Mouse (Mus musculus) kidney, embryonic 16.5 days (tissue): ENCODE measurements around the gene Frat1. TPM values are rescaled to one million over a fixed set of nuclear protein-coding genes. Genes with fewer than 3 reads are reported as not detected.
"Not testable (repeated sequence)": the region's sequence is repeated elsewhere in the genome, so short reads cannot be mapped to it uniquely, and the experiment has no call there.

Experiments used
- ATAC-seq: fragments of 200-750 bp; cut with Nextera tagmentation; 2 replicates; pipeline ENCODE4 v1.8.0; 2017; ENCODE audit warnings: moderate TSS enrichment; ENCODE audit not compliant: low FRiP score, low TSS enrichment
- H3K27ac ChIP-seq: fragments of 300-500 bp; sonication (generic); 2 replicates; pipeline ENCODE4 v1.5.1; 2014; ENCODE audit warnings: low read length
- H3K27me3 ChIP-seq: fragments of 300-500 bp; sonication (generic); 2 replicates; pipeline ENCODE4 v1.6.1; 2014; ENCODE audit warnings: low read length, control low read depth, mixed read lengths; ENCODE audit not compliant: insufficient read depth
- H3K36me3 ChIP-seq: fragments of 300-500 bp; sonication (generic); 2 replicates; pipeline ENCODE4 v1.6.1; 2014; ENCODE audit warnings: low read length, control low read depth, mixed read lengths; ENCODE audit not compliant: insufficient read depth
- H3K4me1 ChIP-seq: fragments of 300-500 bp; sonication (generic); 2 replicates; pipeline ENCODE4 v1.6.1; 2014; ENCODE audit warnings: low read length, control low read depth, mixed read lengths; ENCODE audit not compliant: insufficient read depth
- H3K4me2 ChIP-seq: fragments of 300-500 bp; sonication (generic); replicated peaks from 2 replicates; pipeline ENCODE4 v1.6.1; 2014; ENCODE audit warnings: low read depth, low read length
- H3K4me3 ChIP-seq: fragments of 300-500 bp; sonication (generic); 2 replicates; pipeline ENCODE4 v1.5.1; 2014; ENCODE audit warnings: mild to moderate bottlenecking, low read length
- H3K9ac ChIP-seq: fragments of 300-500 bp; sonication (generic); replicated peaks from 2 replicates; pipeline ENCODE4 v1.6.1; 2014; ENCODE audit warnings: low read length
- H3K9me3 ChIP-seq: fragments of 300-500 bp; sonication (generic); 2 replicates; pipeline ENCODE4 v1.6.1; 2016; ENCODE audit warnings: low read length, control low read depth
- WGBS: fragments of 180-500 bp; shearing (Covaris S2); extraction: QIAGEN DNeasy Blood & Tissue Kit; methylation state at CpG from one replicate; pipeline ENCODE4 v1.1.7; 2014; 5-methylcytosine and 5-hydroxymethylcytosine counted together
- polyA plus RNA-seq: library from polyadenylated mRNA; unstranded; fragments of >200 nt; fragmentation: Nextera tagmentation; extraction: Ambion mirVana; gene quantifications from 2 replicates; pipeline ENCODE4 v1.2.1, GENCODE M21; 2015

The Frat1 gene
- polyA plus RNA-seq, 1 experiment from 2014 or later = 6.2 TPM

GRCm38 (mm10) chr19:41847992-41848851 lies 18.5 kb downstream of the Frat1 start, which contains the start of gene Frat2:
TSS of gene Frat2 (minus strand) at chr19:41848132.
- ATAC-seq = peak; percentile 96

GRCm38 (mm10) chr19:41850021-41850718 lies 20.4 kb downstream of the Frat1 start:
- 21% methylated on average over 6 of the region's 6 CpGs for WGBS
- Histone ChIP-seq H3K4me2 (0 out of 2 replicates have a peak overlapping the region, but pooled peaks have one; percentile 28), H3K27ac (peak overlapping the region; percentile 92)

More at GRCm38 (mm10) chr19:41847992-41848851, 18.5 kb downstream of the Frat1 start, which contains the start of gene Frat2:
- H3K27me3 ChIP-seq = no peaks in the 10 kb centered on the region
- peak within 1 kb of the TSS; percentile 80 for H3K9ac ChIP-seq
- peaks cover 29% of the 10 kb centered on the region for H3K4me1 ChIP-seq
- no peaks in the 10 kb centered on the region for H3K9me3 ChIP-seq
- peak within 1 kb of the TSS; percentile 97 for H3K4me2 ChIP-seq
- under 1% methylated on average over 68 of the region's 72 CpGs for WGBS
- no peaks in the 10 kb centered on the region for H3K36me3 ChIP-seq
- H3K27ac ChIP-seq = peak within 1 kb of the TSS; percentile 94
- H3K4me3 ChIP-seq = peak within 1 kb of the TSS; percentile 74

GRCm38 (mm10) chr19:41850719-41851543 lies 21.2 kb downstream of the Frat1 start:
- Histone ChIP-seq H3K36me3 (no peaks in the 10 kb centered on the region), H3K4me1 (peaks cover 28% of the 10 kb centered on the region), H3K27ac (peak overlapping the region; percentile 92), H3K9ac (peak overlapping the region; percentile 46), H3K4me3 (no peak overlapping the region), H3K9me3 (no peaks in the 10 kb centered on the region), H3K4me2 (peak overlapping the region; percentile 28), H3K27me3 (no peaks in the 10 kb centered on the region)
- no peak for ATAC-seq
- WGBS = 15% methylated on average over 14 of the region's 14 CpGs

More at GRCm38 (mm10) chr19:41850021-41850718, 20.4 kb downstream of the Frat1 start:
- Histone ChIP-seq H3K9ac (peak overlapping the region; percentile 46; the same call in 1 of the 2 replicates), H3K36me3 (no peaks in the 10 kb centered on the region), H3K9me3 (no peaks in the 10 kb centered on the region), H3K27me3 (no peaks in the 10 kb centered on the region), H3K4me3 (no peak overlapping the region), H3K4me1 (peaks cover 29% of the 10 kb centered on the region)
- ATAC-seq = no peak

- Histone ChIP-seq H3K4me2 (no peak overlapping the region), H3K4me1 (peaks cover 19% of the 10 kb centered on the region), H3K9me3 (no peaks in the 10 kb centered on the region), H3K9ac (no peak overlapping the region), H3K4me3 (no peak overlapping the region), H3K27ac (no peak overlapping the region), H3K36me3 (no peaks in the 10 kb centered on the region), H3K27me3 (no peaks in the 10 kb centered on the region)
- no peak for ATAC-seq
- 75% methylated on average over 4 of the region's 4 CpGs for WGBS
Observed at GRCm38 (mm10) chr19:41852423-41852822, 22.7 kb downstream of the Frat1 start.

- Histone ChIP-seq H3K9ac (no peak overlapping the region), H3K36me3 (no peaks in the 10 kb centered on the region), H3K27ac (no peak overlapping the region), H3K4me1 (no peaks in the 10 kb centered on the region), H3K27me3 (no peaks in the 10 kb centered on the region), H3K4me3 (no peak overlapping the region), H3K4me2 (no peak overlapping the region), H3K9me3 (no peaks in the 10 kb centered on the region)
- WGBS = 74% methylated on average over 5 of the region's 5 CpGs
- no peak for ATAC-seq
Observed at GRCm38 (mm10) chr19:41857086-41857762, 27.5 kb downstream of the Frat1 start.

GRCm38 (mm10) chr19:41857816-41858310 lies 28.1 kb downstream of the Frat1 start:
- H3K36me3 ChIP-seq = 0 out of 2 replicates have a peak, but pooled peaks cover 2% of the 10 kb centered on the region
- H3K27me3 ChIP-seq = no peaks in the 10 kb centered on the region
- ATAC-seq = no peak
- no peaks in the 10 kb centered on the region for H3K9me3 ChIP-seq
- 67% methylated on average over 3 of the region's 3 CpGs for WGBS
- H3K27ac ChIP-seq = no peak overlapping the region; the same call in 1 of the 2 replicates
- H3K4me1 ChIP-seq = no peaks in the 10 kb centered on the region
- H3K4me2 ChIP-seq = no peak overlapping the region
- no peak overlapping the region for H3K9ac ChIP-seq
- no peak overlapping the region for H3K4me3 ChIP-seq

GRCm38 (mm10) chr19:41866707-41867106 lies 36.9 kb downstream of the Frat1 start:
- 92% methylated on average over 8 of the region's 8 CpGs for WGBS
- peaks cover 30% of the 10 kb centered on the region for H3K36me3 ChIP-seq

GRCm38 (mm10) chr19:41869296-41869695 lies 39.5 kb downstream of the Frat1 start:
- Histone ChIP-seq H3K27me3 (no peaks in the 10 kb centered on the region), H3K4me1 (no peaks in the 10 kb centered on the region), H3K4me3 (no peak overlapping the region), H3K9ac (no peak overlapping the region), H3K9me3 (no peaks in the 10 kb centered on the region), H3K27ac (no peak overlapping the region), H3K4me2 (no peak overlapping the region), H3K36me3 (peaks cover 35% of the 10 kb centered on the region)
- ATAC-seq = no peak
- WGBS = 94% methylated on average over 5 of the region's 5 CpGs

More at GRCm38 (mm10) chr19:41866707-41867106, 36.9 kb downstream of the Frat1 start:
- H3K27ac ChIP-seq = no peak overlapping the region
- no peak overlapping the region for H3K4me2 ChIP-seq
- H3K9ac ChIP-seq = no peak overlapping the region
- no peaks in the 10 kb centered on the region for H3K9me3 ChIP-seq
- H3K4me1 ChIP-seq = no peaks in the 10 kb centered on the region
- no peaks in the 10 kb centered on the region for H3K27me3 ChIP-seq
- H3K4me3 ChIP-seq = no peak overlapping the region
- no peak for ATAC-seq

GRCm38 (mm10) chr19:41869946-41870345 lies 40.2 kb downstream of the Frat1 start:
- WGBS = 82% methylated on average over 5 of the region's 5 CpGs
- H3K27me3 ChIP-seq, H3K4me3 ChIP-seq, H3K27ac ChIP-seq, H3K9ac ChIP-seq, H3K9me3 ChIP-seq, H3K4me2 ChIP-seq, ATAC-seq, H3K4me1 ChIP-seq: not testable (repeated sequence)
- H3K36me3 ChIP-seq = peaks cover 39% of the 10 kb centered on the region
